Mouse (Mus musculus): Measurements from ENCODE around the gene Misp. TPM values are rescaled to one million over a fixed set of nuclear protein-coding genes. Genes with fewer than 3 reads are reported as not detected.

Misp gene
- polyA plus RNA-seq, 1 experiment from 2014 or later, result 0.93 TPM

DNA sequence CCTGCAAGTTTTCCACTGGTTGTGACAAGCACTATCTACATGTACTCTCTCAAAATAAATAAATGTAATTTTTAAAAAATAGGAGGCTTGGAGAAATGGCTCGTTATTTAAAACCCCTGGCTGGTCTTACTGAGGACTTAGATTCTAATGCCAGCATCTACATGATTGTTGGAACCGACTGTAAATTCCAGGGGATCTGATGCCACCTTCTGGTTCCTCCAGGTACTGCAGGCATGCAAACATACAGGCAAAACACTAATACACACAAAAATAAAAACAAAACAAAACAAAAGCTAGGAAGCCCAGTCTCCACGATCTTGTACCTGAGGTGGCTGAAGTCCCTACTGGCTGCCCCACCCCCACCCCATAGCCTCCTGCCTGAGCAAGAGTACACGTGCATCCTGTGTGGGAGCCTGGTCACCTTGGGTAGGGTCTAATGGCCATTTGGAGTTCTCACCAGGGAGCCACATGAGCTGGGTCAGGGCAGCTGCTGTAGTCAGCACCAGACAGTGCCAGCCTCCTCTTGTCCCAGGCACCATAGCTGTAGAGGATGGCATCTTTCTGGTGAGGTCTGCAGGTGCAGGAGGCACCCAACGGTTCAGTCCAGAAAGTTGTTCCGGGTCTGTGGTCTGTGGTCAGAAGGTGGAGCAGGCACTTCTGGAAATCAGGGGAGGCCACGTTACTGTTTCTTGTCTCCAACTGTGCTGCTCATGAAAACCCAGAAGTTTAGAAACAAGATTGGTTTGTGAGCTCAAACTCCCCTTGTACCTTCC lies 32.2 kb upstream of the Misp start:
- H3K4me3 ChIP-seq (ENCODE audit: inconsistent target), result no peak overlapping the region
- no peaks in the 10 kb centered on the region for H3K36me3 ChIP-seq (ENCODE audit: inconsistent target)
- H3K79me2 ChIP-seq (ENCODE audit: inconsistent target), result no peaks in the 10 kb centered on the region
- no peak overlapping the region for H3K27ac ChIP-seq
- 4% methylated on average over 7 of the region's 7 CpGs for WGBS (ENCODE audit: missing documents)

- H3K4me3 ChIP-seq (ENCODE audit: inconsistent target), result no peak overlapping the region
- H3K79me2 ChIP-seq (ENCODE audit: inconsistent target), result no peaks in the 10 kb centered on the region
- WGBS (ENCODE audit: missing documents), result 96% methylated on average over 2 of the region's 2 CpGs
- H3K36me3 ChIP-seq (ENCODE audit: inconsistent target), result no peaks in the 10 kb centered on the region
- H3K27ac ChIP-seq, result no peak overlapping the region
Observed at GRCm38 (mm10) chr10:79789581-79789980, 31.2 kb upstream of the Misp start.

- Histone ChIP-seq H3K27ac (no peak within 1 kb of the TSS), H3K4me3 (ENCODE audit: inconsistent target) (no peak within 1 kb of the TSS), H3K79me2 (ENCODE audit: inconsistent target) (no peaks in the 10 kb centered on the region), H3K36me3 (ENCODE audit: inconsistent target) (no peaks in the 10 kb centered on the region)
- 65% methylated on average over 4 of the region's 4 CpGs for WGBS (ENCODE audit: missing documents)
Observed at GRCm38 (mm10) chr10:79790861-79791260, 29.9 kb upstream of the Misp start, which contains the start of gene Prss57. Gene Prss57 (minus strand): TSS chr10:79790961.

- WGBS (ENCODE audit: missing documents), result 89% methylated on average over 5 of the region's 5 CpGs
- no peak overlapping the region for H3K4me3 ChIP-seq (ENCODE audit: inconsistent target)
- H3K36me3 ChIP-seq (ENCODE audit: inconsistent target), result no peaks in the 10 kb centered on the region
Observed at GRCm38 (mm10) chr10:79792339-79793040, 28.3 kb upstream of the Misp start.

DNA sequence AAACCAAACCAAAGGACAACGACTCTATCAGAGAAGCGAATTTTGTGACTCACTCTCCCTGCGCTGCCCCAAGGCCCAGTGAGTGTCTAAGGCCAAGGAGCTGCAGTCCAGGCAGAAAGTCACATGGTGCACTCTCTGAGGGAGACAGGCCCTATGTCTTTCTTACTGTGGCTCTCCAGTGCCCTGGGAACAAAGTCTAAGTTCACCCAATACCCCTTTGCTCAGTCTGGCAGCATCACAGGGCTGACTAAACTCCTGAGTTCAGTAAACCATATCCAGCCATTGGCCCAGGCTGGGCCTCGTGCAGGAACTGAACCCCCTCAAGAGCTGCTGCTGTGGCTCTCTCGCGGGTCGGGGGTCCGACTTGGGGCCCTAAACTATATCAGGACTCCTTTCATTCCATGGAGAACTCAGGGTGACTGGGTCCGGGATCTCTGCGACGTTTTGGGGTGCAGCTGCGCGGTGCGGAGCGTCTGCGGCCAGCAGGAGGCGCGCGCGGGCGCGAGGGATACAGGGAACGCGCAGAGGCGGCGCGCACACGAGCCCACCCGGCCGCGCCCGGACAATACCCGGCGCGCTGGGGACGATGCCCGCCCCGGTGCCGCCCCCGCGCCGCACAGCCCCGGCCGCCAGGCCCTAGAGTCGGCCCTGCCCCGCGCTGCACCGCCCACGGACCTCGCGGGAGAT lies 27.6 kb upstream of the Misp start, which contains the start of gene Palm:
Gene Palm, plus strand, starts transcription at position 522 of the 687 bp plus-strand sequence.
- Histone ChIP-seq H3K79me2 (ENCODE audit: inconsistent target) (no peaks in the 10 kb centered on the region), H3K36me3 (ENCODE audit: inconsistent target) (no peaks in the 10 kb centered on the region), H3K27ac (no peak within 1 kb of the TSS), H3K4me3 (ENCODE audit: inconsistent target) (peak within 1 kb of the TSS; percentile 23)
- WGBS (ENCODE audit: missing documents), result 16% methylated on average over 15 of the region's 51 CpGs

More at GRCm38 (mm10) chr10:79792339-79793040, 28.3 kb upstream of the Misp start:
- Histone ChIP-seq H3K27ac (no peak overlapping the region), H3K79me2 (ENCODE audit: inconsistent target) (no peaks in the 10 kb centered on the region)

GRCm38 (mm10) chr10:79793738-79794490 lies 26.9 kb upstream of the Misp start:
- no peaks in the 10 kb centered on the region for H3K79me2 ChIP-seq (ENCODE audit: inconsistent target)
- no peaks in the 10 kb centered on the region for H3K36me3 ChIP-seq (ENCODE audit: inconsistent target)
- WGBS (ENCODE audit: missing documents), result 19% methylated on average over 36 of the region's 38 CpGs
- H3K4me3 ChIP-seq (ENCODE audit: inconsistent target), result peak overlapping the region; percentile 23
- H3K27ac ChIP-seq, result no peak overlapping the region

- H3K79me2 ChIP-seq (ENCODE audit: inconsistent target), result no peaks in the 10 kb centered on the region
- H3K27ac ChIP-seq, result no peak overlapping the region
- 67% methylated on average over 10 of the region's 10 CpGs for WGBS (ENCODE audit: missing documents)
- H3K4me3 ChIP-seq (ENCODE audit: inconsistent target), result no peak overlapping the region
- no peaks in the 10 kb centered on the region for H3K36me3 ChIP-seq (ENCODE audit: inconsistent target)
Observed at GRCm38 (mm10) chr10:79794491-79794931, 26.3 kb upstream of the Misp start.

DNA sequence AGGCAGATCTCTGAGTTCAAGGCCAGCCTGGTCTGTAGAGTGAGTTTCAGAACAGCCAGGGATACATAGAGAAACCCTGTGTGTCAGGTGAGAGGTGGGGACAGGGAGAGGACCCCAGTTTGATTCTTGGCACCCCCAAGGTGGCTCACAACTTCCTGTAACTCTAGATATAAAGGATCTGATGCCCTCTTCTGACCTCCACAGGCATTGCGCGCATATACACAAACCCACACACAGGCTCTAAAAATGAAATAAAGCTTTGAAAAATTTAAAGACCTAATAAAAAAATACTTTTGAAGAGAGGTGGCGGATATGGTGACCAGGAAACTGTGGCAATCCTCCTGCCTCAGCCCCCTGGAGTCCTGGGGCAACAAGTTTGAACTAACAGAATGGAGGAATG lies 24.9 kb upstream of the Misp start:
- H3K79me2 ChIP-seq (ENCODE audit: inconsistent target), result no peaks in the 10 kb centered on the region
- WGBS (ENCODE audit: missing documents), result 95% methylated on average over 3 of the region's 3 CpGs
- H3K4me3 ChIP-seq (ENCODE audit: inconsistent target), result no peak overlapping the region
- no peaks in the 10 kb centered on the region for H3K36me3 ChIP-seq (ENCODE audit: inconsistent target)
- H3K27ac ChIP-seq, result no peak overlapping the region

DNA sequence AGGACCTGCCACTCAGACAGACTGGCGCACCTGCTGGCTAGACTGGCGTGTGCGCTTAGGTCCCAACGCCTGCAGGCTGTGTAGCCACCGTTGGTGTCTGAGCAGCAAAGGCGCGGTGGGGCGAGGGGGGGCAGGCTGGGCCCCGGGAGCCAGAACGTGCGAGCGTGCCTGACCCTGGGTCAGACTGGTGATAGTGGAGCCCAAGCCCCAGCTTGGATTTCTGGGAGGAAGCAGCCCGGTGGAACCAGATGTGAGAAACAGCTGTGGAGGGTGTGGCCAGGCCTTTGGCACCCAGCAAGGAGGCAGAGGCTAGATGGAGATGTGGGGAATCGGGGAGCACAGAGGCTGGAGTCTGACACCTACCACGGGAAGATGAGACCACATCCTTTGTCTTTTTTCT lies 23.5 kb upstream of the Misp start:
- no peaks in the 10 kb centered on the region for H3K36me3 ChIP-seq (ENCODE audit: inconsistent target)
- H3K4me3 ChIP-seq (ENCODE audit: inconsistent target), result no peak overlapping the region
- WGBS (ENCODE audit: missing documents), result 71% methylated on average over 15 of the region's 15 CpGs
- H3K27ac ChIP-seq, result no peak overlapping the region
- H3K79me2 ChIP-seq (ENCODE audit: inconsistent target), result no peaks in the 10 kb centered on the region

DNA sequence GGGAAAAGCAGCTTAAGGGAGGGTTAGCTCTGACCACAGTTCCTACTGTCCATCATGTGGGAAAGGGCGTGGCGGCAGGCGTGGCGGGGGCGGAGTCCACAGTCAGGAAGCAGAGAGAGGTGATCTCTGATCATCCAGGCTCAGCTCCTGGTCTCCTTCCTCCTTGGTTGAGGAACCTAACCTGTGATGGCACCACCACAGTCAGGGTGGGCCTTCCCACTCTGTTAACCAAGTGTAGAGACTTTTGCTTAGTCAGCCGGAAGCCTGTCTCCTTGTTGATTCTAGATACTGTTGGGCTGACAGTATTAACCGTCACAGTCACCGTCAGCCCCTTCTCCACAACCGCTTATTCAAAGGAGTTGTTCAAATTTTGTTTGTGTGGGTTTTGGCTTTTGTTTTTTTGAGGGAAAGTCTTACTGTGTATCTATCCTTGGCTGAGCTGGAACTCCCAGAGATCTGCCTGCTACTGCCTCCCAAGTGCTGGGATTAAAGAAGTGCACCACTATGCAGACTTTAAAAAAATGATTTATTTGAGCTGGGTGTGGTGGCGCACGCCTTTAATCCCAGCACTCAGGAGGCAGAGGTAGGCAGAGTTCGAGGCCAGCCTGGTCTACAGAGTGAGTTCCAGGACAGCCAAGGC lies 22.4 kb upstream of the Misp start:
- Histone ChIP-seq H3K4me3 (ENCODE audit: inconsistent target) (no peak overlapping the region), H3K79me2 (ENCODE audit: inconsistent target) (no peaks in the 10 kb centered on the region), H3K36me3 (ENCODE audit: inconsistent target) (no peaks in the 10 kb centered on the region), H3K27ac (no peak overlapping the region)
- WGBS (ENCODE audit: missing documents), result 46% methylated on average over 12 of the region's 12 CpGs

DNA sequence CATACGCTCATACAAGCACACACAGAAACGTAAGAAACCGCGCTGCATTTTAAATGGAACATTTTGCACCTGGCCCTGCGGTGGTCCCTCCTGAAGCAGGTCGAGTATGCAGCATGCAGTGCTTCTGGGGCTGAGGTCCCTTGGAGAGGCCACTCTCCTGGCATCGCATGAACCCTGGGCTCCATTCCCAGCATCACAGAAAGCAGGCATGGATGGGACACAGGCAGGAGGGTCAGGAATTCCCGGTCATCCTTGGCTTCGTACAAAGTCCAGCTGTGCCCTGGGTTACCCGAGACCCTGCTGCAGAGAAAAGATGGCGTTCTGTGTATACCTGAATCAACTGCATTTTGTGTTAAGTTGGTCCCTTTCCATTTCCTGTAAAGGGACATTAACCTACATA lies 20.3 kb upstream of the Misp start:
- WGBS (ENCODE audit: missing documents), result 93% methylated on average over 11 of the region's 11 CpGs
- H3K27ac ChIP-seq, result no peak overlapping the region
- no peaks in the 10 kb centered on the region for H3K36me3 ChIP-seq (ENCODE audit: inconsistent target)
- no peak overlapping the region for H3K4me3 ChIP-seq (ENCODE audit: inconsistent target)
- H3K79me2 ChIP-seq (ENCODE audit: inconsistent target), result no peaks in the 10 kb centered on the region

DNA sequence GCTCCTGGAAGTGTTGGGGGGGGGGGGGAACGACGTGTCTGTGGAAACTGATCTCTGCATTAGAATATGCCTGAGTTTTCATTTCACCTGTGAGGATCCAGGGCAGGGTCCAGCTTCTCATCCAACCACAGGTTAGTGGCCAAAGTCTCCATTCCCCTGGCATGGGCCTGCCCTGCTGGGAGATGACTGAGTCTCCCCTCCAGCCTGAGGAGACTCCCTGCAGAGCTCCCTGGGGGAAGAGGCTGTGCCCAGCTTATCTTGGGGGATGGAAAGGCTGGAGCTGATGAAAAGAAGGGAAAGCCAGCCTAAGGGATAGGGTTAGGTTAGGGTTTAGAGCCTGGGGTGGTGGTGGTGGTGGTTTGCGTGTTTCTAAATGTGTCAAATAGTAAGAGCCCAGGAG lies 19.0 kb upstream of the Misp start:
- Histone ChIP-seq H3K4me3 (ENCODE audit: inconsistent target) (no peak overlapping the region), H3K36me3 (ENCODE audit: inconsistent target) (no peaks in the 10 kb centered on the region), H3K27ac (no peak overlapping the region), H3K79me2 (ENCODE audit: inconsistent target) (no peaks in the 10 kb centered on the region)
- 89% methylated on average over 3 of the region's 3 CpGs for WGBS (ENCODE audit: missing documents)

GRCm38 (mm10) chr10:79802331-79802971 lies 18.3 kb upstream of the Misp start:
- no peaks in the 10 kb centered on the region for H3K36me3 ChIP-seq (ENCODE audit: inconsistent target)
- H3K27ac ChIP-seq, result no peak overlapping the region
- H3K79me2 ChIP-seq (ENCODE audit: inconsistent target), result no peaks in the 10 kb centered on the region
- no peak overlapping the region for H3K4me3 ChIP-seq (ENCODE audit: inconsistent target)
- WGBS (ENCODE audit: missing documents), result 64% methylated on average over 10 of the region's 11 CpGs
